Mouse (Mus musculus) layer of hippocampus, postnatal 14 days (tissue): ENCODE measurements at regions not wholly inside any gene's neighbourhood (a gene's known extent, or its start where the extent isn't known, plus 50 kb on each side); places are given as distances from the start of the nearest gene placed in this dataset.

Source experiments
- DNase-seq, 2 experiments: peaks; one replicate each; pipeline ENCODE4 v3.0.0; 2021 to 2022; ENCODE audit warnings: low spot score in 2 of 2, mixed read lengths in 1 of 2

DNA sequence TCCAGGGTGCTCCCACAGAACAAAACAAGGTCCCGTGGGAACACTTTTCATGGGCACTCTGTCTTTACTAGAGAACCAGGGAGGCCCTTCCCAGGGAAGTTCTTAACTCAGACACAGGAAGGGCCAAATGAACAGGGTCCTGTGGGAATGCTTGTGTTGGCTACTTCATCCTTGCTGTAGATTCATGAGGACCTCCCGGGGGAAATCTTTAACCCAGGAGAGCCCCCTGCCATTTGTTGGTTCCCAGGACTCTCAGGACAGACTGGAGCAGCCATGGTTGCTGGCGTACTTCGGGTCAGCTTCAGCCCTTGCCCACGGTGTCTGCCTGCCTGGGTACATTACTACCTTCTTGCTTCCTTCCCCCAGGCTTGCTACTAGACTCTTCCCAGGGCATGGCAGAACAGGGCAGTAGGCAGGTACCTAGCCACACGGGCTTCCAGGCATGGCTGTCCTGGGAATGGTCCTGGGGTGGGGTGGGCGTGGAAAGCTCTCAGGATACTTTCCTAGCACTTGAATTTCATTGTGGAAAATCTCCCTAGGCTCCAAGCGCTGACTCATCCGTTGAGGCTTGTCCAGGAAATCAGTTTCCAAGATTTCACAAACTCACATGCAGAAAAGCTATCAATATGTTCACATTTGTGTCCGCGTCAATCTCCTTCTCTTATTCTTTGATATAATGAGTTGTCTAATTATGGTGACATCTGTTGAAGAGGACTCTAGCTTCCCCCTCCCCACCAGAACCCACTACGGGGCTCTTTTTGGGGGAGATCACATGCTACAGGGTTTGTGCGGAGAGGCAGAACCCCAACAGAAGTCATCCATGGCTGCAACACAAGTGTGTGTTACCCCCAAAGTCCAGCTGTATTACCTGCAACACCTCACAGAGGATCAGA lies 148.6 kb downstream of the Sec61b start:
- DNase-seq, result peak in 1 of 2 experiments; percentile 37

DNA sequence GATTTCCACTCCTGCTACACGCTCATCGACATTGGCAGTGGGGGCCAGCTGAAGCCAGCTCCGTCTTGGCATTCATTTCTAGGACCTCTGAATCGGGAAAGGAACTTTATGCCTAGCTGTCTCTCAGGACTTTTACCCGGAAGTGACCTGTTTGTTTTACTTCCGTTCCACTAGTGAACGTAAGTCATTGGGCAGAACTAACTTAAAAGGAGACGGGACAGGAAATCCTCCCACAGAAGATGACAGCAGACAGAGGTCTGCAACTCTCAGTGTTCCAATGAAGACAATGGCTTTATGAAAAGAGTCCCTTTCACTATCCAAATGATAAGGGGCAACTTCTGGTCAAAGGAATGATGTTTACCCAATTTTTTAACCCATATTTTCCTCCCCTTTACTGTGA lies 155.5 kb downstream of the Sec61b start:
- no peak for DNase-seq

- no peak for DNase-seq
These were observed 156.0 kb downstream of the Sec61b start for GRCm38 (mm10) chr4:47630427-47630826.

- DNase-seq, result no peak
These were observed 164.5 kb downstream of the Sec61b start for GRCm38 (mm10) chr4:47638876-47639494.

DNA sequence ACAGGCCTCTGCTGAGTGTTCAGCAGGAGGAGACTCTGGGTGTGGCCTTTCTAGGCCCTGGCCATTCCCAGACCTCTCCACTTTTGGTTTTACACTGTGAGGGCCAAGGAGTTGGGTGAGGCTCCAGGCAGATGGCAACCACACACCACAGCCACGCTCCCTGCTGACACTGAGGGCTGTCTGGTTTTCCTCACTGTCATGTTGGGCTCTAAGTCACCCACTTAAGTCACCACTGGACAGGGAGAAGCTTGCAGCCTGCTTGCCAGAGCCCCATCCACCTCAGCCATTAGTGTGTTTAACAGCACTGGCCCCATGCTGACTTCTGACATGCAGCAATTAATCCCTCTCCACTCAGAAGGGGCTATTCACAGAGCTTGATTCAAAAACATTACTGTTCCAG lies 170.6 kb downstream of the Sec61b start:
- DNase-seq, result no peak

DNA sequence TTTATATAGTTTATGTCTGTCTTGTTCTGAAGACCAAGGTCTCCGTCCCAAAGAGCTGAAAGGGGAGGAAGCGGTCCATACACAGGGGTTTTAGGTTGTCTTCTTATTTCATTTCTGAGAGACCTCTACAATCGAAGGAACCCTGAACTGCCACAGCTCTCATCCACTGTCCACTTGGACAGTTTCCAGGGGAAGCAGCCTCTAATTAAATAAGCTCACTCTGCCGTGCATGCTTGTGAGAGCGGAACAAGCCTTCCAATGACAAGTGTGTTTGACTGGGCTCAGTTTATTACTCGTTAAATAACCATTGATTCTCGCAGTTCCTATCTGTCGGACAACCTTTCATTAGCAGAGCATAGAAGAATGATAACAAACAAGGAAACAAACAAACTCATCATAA lies 174.2 kb downstream of the Sec61b start:
- no peak for DNase-seq

DNA sequence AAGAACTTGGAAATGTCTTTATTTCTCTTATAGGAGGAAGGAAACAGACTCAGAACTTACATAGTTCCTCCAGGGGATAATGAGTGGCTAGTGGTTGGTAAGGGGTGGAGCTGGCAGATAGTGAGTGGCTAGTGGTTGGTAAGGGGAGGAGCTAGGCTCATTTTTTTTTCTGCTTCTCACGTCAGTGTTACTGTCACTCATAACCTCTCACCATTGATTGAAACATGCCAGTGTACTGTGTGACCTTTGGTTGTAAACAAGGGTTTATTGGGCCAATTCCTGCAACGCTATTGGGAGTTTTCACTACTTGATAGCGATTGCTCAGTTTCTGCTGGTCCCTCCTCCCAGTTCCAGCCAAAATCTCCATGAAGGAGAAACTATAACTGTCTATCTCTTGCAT lies 175.5 kb downstream of the Sec61b start:
- DNase-seq, result no peak

GRCm38 (mm10) chr4:47651521-47651920 lies 177.1 kb downstream of the Sec61b start:
- DNase-seq, result peak in 1 of 2 experiments; percentile 22

DNA sequence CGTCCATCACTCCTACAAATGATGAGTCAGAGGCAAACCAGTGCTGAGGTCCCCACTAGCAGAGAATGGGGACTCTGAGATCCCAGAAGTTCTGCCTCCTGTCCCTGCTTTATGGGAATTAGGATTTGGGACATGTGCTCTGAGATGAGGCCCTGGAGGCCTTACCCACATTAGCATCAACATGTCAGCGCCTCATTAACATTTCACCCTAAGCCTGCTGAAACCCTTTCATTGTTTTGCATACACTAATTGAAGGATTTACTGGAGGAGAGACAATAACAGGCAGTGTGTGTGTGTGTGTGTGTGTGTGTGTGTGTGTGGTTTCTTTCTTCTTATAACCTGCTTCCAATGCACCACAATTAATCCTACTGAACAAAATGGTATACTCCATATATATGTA lies 178.7 kb downstream of the Sec61b start:
- no peak for DNase-seq

DNA sequence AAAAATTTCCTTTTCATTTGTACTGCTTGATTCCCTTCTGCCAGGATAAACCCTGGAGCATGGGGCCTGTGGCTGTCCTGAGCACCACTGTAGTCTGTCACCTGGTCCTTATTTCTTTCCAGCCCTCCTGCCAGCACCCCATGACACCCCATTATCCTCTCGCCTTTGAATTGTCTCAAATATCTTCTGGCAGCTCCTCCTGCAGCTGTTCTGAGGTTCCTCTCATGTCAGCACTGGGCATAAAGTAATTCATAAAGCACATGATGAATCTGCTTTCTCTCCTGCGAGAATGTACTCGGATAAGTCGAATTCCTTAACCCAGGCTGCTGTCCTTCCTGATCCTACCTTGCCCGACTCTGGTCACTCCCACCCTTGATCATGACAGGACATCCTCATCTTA lies 195.1 kb downstream of the Sec61b start:
- no peak for DNase-seq

GRCm38 (mm10) chr4:47670476-47670875 lies 196.0 kb downstream of the Sec61b start:
- DNase-seq, result peak in 1 of 2 experiments; percentile 26

DNA sequence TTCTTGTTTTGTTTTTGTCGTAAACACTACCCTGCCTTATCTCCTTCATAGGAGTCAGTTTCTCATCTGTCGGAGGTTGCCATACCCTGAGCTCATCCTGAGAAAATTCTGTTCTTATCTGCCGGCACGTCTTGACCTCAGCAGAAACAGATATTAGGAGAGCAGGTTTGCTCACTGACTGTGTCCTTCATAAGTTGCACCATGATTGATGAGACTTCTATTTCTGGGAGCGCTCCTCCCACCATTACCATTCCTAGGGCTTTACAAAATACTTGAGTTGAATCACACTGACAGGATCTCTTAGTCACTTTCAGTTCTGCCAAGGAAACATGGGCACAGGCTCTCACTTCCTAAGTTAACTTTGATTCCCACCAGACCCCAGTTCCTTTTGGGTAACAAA lies 196.9 kb downstream of the Sec61b start:
- DNase-seq, result no peak

GRCm38 (mm10) chr4:47681141-47681540 lies 206.7 kb downstream of the Sec61b start:
- no peak for DNase-seq

DNA sequence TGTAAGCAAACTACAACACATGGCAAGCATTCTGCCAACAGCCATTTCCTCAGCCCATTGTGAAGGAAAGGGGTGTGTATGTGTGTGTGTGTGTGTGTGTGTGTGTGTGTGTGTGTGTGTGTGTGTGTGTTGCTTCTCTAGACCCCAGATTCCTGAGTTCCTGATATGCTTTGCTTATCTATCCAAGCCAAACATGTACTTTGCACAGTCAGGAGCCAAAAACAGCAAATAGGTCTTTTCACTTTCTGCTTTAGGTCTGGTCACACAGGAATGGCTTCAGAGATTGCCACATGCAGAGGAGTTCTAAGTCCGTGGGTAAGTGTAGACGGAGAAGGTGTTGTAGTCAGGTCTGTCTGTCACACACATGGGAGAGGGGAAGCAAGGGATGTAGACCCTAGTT lies 216.7 kb downstream of the Sec61b start:
- no peak for DNase-seq

GRCm38 (mm10) chr4:47692654-47693053 lies 218.2 kb downstream of the Sec61b start:
- peak in 1 of 2 experiments; percentile 70 for DNase-seq

DNA sequence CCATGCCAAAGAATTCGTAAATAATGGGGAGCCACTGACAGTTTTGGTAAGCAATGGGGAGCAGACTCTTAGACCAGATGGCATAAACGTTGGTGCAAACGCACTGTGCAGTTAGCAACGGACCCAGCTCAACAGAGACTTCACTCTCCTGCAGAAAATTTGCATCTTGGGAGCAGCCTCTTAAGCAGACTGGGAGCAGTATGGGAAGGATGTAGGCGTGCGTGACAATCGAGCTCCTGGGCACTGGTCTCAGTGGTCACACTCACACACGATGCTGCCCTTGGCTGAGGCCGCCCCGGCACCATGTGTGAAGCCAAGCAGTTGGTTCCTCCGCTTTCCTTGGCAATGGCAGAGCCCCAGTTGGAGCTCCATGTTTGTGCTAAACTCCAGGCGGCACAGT lies 218.8 kb downstream of the Sec61b start:
- DNase-seq, result peak; percentile 82 to 86

- peak in 1 of 2 experiments; percentile 37 for DNase-seq
These were observed 222.6 kb downstream of the Sec61b start for GRCm38 (mm10) chr4:47697071-47697470.

- peak; percentile 61 to 85 for DNase-seq
These were observed 224.1 kb downstream of the Sec61b start for GRCm38 (mm10) chr4:47698514-47698913.

- peak in 1 of 2 experiments; percentile 62 for DNase-seq
These were observed 224.5 kb downstream of the Sec61b start for GRCm38 (mm10) chr4:47698926-47699325.

DNA sequence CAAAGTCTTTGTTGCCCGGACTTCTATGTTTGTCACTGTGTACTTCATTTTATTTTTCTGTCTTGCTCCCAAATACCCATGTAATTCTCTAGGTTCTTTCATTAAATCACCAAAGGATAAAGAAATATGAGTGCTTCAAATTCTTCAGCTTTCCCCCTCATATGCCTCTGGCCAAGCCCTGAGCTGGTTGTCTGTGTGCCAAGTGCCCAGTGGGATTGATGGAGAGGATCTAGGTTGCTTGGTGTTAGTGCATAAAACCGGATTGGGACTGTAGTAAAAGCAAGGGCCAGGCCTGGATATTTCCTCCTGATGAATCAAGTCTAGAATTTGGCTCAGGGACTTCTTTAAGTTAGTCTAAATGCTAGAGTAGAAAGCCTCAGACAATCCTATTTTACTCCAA lies 229.0 kb downstream of the Sec61b start:
- DNase-seq, result no peak

- no peak for DNase-seq
These were observed 230.1 kb downstream of the Sec61b start for GRCm38 (mm10) chr4:47704607-47705006.

GRCm38 (mm10) chr4:47707966-47708365 lies 233.5 kb downstream of the Sec61b start:
- DNase-seq, result peak; percentile 78 to 92

- DNase-seq, result no peak
These were observed 238.9 kb downstream of the Sec61b start for GRCm38 (mm10) chr4:47713387-47713786.
